Mouse (Mus musculus): ENCODE measurements around the gene Nppa.

The Nppa gene

GRCm38 (mm10) chr4:148000202-148000772 is at the start of gene Nppa:
Gene Nppa, plus strand, starts transcription at chr4:148000722.
- DNase-seq: peak in 1 of 2 experiments; percentile 36

- DNase-seq: peak; percentile 66 to 74
Measured at GRCm38 (mm10) chr4:147953590-147953989, 46.9 kb upstream of the Nppa start.

GRCm38 (mm10) chr4:147957141-147957540 is 43.4 kb upstream of the Nppa start:
- DNase-seq: no peak

GRCm38 (mm10) chr4:147959881-147960831 is 40.4 kb upstream of the Nppa start:
- peak; percentile 78 to 88 for DNase-seq

- DNase-seq: no peak
Measured at GRCm38 (mm10) chr4:147962781-147963180, 37.7 kb upstream of the Nppa start.

- DNase-seq: no peak
Measured at GRCm38 (mm10) chr4:147963623-147964022, 36.9 kb upstream of the Nppa start.

GRCm38 (mm10) chr4:147965712-147966111 is 34.8 kb upstream of the Nppa start:
- no peak for DNase-seq

GRCm38 (mm10) chr4:147968816-147969215 is 31.7 kb upstream of the Nppa start:
- DNase-seq: peak; percentile 44 to 48

GRCm38 (mm10) chr4:147969337-147969736 is 31.2 kb upstream of the Nppa start:
- DNase-seq: no peak

GRCm38 (mm10) chr4:147976237-147976636 is 24.3 kb upstream of the Nppa start:
- DNase-seq: no peak

- DNase-seq: no peak
Measured at GRCm38 (mm10) chr4:147977726-147978125, 22.8 kb upstream of the Nppa start.

- DNase-seq: no peak
Measured at GRCm38 (mm10) chr4:147978391-147978790, 22.1 kb upstream of the Nppa start.

- DNase-seq: peak; percentile 24 to 48
Measured at GRCm38 (mm10) chr4:147979441-147979860, 21.1 kb upstream of the Nppa start.

- DNase-seq: no peak
Measured at GRCm38 (mm10) chr4:147985205-147986132, 15.1 kb upstream of the Nppa start, which contains the start of gene Nppb. Gene Nppb, plus strand, starts transcription at chr4:147985788.

GRCm38 (mm10) chr4:147993571-147994095 is 6.9 kb upstream of the Nppa start:
- no peak for DNase-seq

- DNase-seq: no peak
Measured at GRCm38 (mm10) chr4:147995311-147995710, 5.2 kb upstream of the Nppa start.

- DNase-seq: no peak
Measured at GRCm38 (mm10) chr4:148001013-148001789, 679 bp downstream of the Nppa start.

- no peak for DNase-seq
Measured at GRCm38 (mm10) chr4:148001866-148002265, 1.3 kb downstream of the Nppa start.

GRCm38 (mm10) chr4:148004361-148004760 is 3.8 kb downstream of the Nppa start:
- no peak for DNase-seq

GRCm38 (mm10) chr4:148008412-148008811 is 7.9 kb downstream of the Nppa start:
- peak; percentile 42 to 64 for DNase-seq

GRCm38 (mm10) chr4:148009641-148010040 is 9.1 kb downstream of the Nppa start:
- no peak for DNase-seq

GRCm38 (mm10) chr4:148011332-148011731 is 10.8 kb downstream of the Nppa start:
- DNase-seq: no peak

All from cerebellum, postnatal 14 days (tissue).